Mouse (Mus musculus) liver (tissue): Measurements from ENCODE around the gene Dlx3.
A peak's percentile ranks its signal among the peaks of the same experiment; 100 is the strongest.

Experiments
- DNase-seq: peaks from one replicate; pipeline ENCODE4 v3.0.0-alpha.2; 2020; ENCODE audit warnings: mixed read lengths

Dlx3 gene

GRCm38 (mm10) chr11:95157872-95158271 lies 38.0 kb downstream of the Dlx3 start:
- DNase-seq = no peak

- DNase-seq = no peak
These were observed 39.9 kb downstream of the Dlx3 start for GRCm38 (mm10) chr11:95159763-95160371.

GRCm38 (mm10) chr11:95160693-95161092 lies 40.8 kb downstream of the Dlx3 start:
- DNase-seq = peak; percentile 43

GRCm38 (mm10) chr11:95161708-95162107 lies 41.8 kb downstream of the Dlx3 start:
- no peak for DNase-seq

GRCm38 (mm10) chr11:95165857-95166256 lies 45.9 kb downstream of the Dlx3 start:
- DNase-seq = no peak
